Mouse (Mus musculus) embryonic fibroblast, embryonic 13.5 days (primary cell): ENCODE measurements around the gene Ercc1.

Source experiments
- CTCF ChIP-seq: IDR thresholded peaks from 2 replicates; pipeline ENCODE4 v1.5.1; 2011; ENCODE audit warnings: mild to moderate bottlenecking, control low read depth, low read length, moderate library complexity, borderline replicate concordance; ENCODE audit not compliant: insufficient read depth
- POLR2A ChIP-seq: IDR thresholded peaks from 2 replicates; pipeline ENCODE4 v1.6.1; 2011; ENCODE audit warnings: low read depth, mild to moderate bottlenecking, control low read depth, low read length, moderate library complexity

DNA sequence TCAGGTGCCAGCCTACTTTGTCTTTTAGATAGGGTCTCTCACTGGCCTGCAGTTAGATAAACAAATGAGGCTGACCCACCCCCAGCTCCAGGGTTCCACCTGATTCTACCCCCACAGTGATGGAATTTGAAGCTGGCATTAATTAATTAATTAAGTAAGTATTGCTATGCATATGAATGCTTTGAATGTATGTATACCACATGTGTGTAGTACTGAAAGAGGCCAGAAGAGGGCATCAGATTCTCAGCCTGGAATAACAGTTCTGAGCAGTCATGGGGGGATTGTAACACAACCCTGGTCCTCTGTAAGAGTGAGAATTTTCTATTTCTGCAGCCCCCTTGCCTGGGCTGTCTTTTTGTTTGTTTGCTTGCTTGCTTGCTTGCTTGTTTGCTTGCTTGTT lies 16.2 kb upstream of the Ercc1 start:
- TF ChIP-seq POLR2A: no peak
- TF ChIP-seq CTCF: no peak
